Mouse (Mus musculus): ENCODE results near the gene Lrp10.

Gene Lrp10

DNA sequence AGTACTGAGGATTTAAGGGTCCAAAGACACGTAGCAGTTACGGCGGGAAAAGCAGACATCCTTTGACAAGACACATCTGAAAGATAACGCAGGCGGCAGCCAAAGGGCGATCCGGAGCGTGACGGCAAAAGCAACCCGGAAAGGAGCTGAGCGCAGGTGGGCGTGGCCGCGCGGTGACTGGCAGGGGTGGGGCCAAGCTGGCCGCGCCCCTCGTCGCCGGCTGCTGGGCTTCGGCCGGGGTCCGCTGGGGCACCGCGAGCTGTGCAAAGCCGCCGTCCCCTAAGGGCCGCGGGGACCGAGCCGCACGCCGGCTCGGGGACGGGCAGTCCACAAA, at the start of gene Lrp10:
TSS of gene Lrp10 (plus strand) at position 179 of the 334 bp plus-strand sequence.
- peak; percentile 90 to 91 for DNase-seq

DNA sequence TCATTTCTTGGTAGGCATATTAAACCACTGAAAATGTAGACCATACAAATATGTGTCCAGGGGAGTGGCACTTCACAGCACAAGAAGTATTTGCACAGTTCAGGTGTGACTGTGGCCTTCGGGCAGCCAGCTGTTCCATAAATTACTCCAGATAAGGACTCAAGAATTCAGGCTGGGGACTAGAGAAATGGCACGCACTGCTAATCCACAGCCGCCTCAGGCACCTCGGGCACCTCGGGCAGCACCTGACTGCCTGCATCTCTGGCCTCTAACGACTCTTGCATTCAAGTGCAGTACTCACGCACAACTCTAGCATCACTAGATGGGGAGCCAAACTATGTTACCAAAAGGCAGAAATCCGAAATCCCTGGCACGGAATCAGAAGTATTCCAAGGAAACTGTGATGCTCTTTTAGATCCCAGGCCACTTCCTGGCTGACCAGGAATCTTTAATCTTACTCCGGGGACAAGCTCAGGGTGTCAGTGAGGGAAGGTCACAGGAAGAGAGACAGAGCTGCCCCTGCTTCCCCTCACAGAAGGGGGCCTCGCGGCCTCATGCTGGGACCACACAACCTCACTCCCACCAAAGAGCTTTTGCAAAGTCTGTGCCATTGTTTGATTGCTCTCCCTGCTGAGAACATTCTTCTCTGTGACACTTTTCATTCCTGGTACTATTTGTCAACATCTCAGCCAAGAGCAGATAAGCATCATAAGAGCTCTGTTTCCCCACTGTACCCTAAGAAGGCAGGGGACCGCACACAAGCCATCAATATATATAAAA, 48.5 kb upstream of the Lrp10 start:
- peak; percentile 43 to 59 for DNase-seq

DNA sequence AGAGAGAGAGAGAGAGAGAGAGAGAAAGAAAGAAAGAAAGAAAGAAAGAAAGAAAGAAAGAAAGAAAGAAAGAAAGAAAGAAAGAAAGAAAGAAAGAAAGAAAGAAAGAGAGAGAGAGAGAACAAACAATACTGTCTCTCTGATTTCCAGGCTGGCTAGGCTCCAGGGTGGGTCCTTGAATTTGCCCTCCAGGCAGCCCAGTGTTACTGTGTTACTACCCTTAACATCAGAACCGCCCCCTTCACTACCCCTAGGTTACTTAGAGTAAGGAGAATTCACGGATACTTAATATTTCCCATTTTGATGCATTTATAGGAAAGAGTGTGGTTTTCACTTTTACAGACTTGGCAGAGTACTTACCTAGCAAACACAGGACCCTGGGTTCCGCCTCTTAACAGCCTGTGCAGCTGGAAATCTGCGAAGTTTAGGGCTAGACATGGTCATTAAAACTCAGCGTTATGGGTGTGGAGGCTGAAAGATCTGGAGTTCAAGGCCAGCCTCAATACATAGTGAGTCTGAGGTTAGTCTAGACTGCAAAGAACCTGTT, 47.6 kb upstream of the Lrp10 start:
- DNase-seq: no peak

DNA sequence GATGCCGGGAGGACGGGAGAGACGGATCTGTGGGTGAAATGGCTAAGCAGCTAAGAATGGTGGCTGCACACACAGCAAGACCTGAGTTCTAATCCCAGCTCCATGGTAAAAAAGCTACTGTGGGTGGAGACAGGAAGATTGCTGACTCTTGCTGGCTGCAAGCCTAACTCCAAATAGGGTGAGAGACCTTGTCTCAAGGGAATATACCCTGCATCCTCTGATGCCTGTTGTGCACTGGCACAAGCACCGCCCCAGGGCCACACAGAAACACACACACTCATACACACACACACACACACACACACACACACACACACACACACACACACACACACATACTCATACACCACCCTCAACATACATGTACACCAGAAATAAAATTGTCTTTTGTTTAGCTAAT, 47.1 kb upstream of the Lrp10 start:
- DNase-seq: no peak

DNA sequence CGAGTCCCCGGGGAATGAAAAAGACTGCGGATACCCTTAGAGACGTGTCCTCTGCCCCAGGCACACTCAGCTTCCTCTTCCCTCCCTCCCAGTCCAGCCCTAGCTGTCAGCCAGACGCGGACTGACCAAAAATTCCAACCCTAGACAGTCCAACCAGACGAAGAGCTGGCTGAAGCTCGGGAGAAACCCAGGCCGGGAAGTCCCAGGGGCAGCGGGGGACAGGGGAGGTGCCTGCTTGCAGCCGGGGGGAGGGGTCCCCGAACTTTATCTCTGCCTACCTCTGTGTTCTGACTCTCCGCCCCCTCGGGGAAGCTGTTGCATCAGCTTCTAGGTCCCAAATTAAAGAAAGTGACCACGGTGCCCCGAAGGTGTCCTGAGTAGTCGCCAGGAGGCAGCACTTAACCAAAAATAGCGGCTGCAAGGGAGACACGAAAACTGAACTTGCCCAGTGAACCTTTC, 46.3 kb upstream of the Lrp10 start, which contains the start of gene Slc7a7:
TSS of gene Slc7a7 (minus strand) at position 158 of the 459 bp plus-strand sequence.
- peak in 1 of 2 experiments; percentile 45 for DNase-seq

DNA sequence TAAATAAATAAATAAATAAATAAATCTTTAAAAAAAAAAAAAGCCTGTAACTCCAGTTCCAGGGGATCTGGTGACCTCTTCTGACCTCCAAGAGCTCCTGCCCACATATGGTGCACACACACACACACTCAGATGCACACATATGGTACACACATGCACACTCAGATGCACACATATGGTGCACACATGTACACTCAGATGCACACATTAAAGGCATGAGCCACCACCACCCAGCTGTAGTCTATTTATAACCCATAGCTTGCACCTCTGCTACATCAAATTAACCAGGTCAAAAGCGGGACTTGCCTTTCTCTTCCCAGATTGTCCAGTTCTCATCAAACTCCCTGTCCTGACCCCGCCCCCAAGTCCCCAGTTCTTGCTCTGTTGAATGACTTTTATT, 42.9 kb upstream of the Lrp10 start:
- no peak for DNase-seq

DNA sequence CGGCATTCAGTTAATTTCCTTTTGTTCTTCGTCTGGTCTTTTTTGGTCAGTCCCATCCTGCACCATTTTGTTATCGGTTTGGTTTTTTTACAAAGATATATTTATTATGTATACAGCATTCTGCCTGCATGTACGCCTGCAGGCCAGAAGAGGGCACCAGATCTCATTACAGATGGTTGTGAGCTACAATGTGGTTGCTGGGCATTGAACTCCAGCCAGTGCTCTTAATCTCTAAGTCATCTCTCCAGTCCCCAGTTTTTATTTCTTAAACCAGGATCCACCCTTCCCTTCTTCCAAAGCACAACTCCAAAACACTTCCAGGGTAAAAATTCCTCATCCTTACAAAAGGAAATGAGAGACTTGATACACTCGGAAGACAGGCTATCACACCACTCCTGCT, 40.5 kb upstream of the Lrp10 start:
- DNase-seq: no peak

DNA sequence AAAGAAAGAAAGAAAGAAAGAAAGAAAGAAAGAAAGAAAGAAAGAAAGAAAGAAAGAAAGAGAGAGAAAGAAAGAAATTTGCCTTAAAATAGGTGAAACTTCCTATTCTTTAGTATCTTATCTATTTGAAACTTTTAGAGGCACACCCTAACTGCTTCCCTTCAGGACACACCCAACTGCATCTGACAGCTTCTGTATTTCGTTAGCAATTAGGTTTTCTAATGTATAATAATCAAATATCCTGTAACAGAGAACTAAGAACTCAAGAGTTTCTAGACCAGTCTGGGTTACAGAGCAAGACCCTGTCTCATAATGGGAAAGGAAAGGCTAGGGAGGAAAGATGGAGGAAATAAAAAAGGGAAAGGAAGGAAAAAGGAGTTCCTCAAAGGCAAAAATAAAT, 39.3 kb upstream of the Lrp10 start:
- DNase-seq: no peak

DNA sequence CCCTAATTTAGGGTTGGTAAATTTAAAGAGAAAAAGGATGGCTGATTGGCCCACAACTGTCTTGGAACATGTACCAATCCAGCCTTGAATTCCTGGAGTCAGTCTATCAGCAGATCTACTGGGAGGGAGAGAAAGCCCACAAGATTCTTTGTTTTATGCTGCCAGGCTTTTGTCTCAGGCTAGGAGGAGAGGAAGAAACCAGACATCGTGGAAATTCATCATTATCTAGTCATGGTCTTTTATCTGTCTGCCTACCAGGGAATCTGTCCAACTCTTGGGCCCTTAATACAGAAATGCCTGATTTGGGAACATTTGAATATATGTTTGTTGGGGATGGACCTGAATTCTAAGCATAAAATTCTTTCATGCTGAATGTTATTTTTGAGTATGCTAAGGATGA, 38.4 kb upstream of the Lrp10 start:
- no peak for DNase-seq

DNA sequence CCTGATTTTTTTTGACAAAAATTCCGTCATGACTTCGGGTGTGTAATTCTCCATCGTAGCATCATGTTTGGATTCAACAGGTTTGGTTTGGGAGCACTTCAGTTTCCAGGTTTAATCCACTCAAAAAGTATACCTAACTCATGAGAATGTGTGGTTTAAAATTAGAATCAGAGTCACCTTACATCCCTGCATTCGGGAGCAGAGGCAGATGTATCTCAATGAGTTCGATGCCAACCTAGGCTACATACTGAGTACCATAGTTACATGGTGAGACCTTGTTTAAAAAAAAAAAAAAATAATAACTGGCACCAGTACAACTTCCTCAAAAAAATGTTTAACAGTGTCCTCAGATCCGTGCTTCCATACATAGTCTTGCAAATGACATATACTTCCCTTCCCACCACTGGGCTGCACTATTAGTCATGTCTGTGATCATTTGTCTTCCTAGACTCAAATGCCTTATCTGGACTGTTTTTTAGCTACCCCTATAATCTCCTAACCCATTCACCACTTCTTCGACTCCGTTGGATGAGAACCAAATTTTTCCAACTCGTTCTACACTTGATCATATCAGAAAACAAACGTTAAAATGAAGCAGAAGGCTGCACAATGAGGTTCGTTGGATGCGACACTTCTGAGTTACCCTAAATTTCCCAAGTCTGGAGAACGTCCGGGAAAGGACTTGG, 37.8 kb upstream of the Lrp10 start:
- DNase-seq: no peak

DNA sequence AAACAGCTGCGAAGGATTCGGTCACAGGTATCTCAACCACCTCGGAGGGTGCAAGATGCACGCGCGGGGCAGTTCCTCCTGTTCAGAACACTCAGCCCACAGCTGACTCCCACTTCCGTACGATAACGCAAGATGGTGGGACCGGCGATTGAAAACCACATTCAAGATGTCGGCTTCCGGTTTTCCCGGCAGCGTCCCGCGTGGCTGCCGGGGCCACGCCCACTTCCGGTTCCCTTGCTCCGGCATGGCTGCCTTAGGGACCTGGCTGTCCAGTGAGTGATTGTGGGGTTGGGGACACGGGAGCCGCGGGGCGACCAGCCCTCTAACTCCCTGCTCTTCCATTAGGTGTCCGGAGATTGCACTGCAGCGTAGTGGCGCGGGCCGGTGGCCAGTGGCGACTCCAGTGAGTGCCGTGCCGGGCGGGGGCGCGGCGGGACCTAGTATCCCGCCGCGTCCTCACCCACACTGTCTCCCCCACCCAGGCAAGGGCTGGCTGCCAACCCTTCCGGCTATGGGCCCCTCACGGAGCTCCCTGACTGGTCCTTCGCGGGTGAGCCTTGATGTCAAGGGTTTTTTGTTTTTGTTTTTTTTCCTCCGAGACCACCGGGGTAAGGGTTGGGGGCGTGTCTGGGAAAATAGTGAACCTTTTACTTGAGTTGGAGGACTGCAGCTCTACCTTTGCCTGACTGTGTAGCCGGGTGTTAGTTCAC, 37.1 kb upstream of the Lrp10 start, which contains the start of gene Mrpl52:
TSS of gene Mrpl52 (plus strand) at position 221 of the 710 bp plus-strand sequence.
- DNase-seq: peak; percentile 91 to 95

DNA sequence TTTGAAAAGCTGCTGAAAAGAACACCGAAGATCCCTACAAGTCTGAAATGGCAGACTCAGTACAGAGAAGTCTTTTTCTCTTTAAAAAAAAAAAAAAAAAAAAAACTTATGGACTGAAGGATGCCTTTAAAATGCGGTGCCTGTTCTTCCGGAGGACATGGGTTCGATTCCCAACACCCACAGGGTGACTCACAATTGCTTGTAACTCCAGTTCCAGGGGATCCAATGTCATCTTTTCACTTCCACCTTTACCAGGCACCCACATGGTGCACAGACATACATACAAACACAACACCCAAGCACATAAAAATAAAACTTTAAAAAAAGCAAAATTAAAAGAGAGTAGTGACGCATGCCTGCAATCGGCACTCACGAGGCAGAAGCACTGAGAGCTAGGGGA, 36.2 kb upstream of the Lrp10 start:
- DNase-seq: no peak

DNA sequence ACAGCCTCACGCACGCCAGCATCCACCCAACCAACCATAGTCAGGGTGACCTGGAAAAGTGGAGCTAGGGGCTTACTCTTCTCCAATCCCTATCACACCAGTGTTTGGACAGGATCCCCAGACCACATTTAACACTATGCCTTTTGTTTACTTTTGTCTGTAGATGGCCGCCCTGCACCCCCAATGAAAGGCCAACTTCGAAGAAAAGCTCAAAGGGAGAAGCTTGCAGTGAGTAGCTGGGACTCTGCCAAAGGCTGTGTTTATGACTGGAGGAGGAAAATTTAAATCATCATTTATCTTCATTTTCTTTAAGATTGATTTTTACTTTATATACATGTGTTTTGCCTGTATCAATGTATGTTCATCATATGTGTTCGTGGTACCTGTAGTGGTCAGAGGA, 35.5 kb upstream of the Lrp10 start:
- no peak for DNase-seq

DNA sequence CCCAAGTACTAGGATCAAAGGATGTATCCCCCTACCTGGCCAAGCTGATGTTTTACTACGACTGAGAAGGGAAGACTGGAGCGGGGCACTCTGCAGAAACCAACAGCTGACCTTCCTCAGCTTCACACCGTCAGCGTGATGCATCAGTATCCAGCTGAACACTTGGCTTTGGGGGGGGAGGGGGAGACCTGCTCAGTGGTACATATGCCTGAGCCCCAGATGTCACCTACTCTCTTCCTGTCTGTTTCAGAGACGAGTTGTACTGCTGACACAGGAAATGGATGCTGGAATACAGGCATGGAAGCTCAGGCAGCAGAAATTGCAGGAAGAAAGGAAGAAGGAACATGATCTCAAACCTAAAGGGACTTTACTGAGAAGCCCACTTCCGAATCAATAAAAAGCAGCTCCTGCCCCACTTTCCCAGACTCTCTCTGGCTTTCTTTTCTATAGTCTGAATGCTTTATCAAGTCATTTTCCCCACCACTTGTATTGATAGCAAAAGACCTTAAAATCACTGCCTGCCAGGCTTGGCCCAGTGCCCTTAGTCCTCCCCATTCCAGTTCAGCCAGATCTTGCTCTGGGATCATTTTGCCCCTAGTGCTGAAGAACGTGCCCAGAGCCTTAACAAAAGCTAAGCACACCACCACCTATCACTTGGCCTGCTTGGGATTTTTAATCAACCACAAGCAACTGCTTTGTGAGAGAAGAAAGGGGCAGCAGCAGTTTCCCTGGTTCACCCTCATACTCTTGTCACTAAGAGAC, 34.4 kb upstream of the Lrp10 start:
- no peak for DNase-seq

DNA sequence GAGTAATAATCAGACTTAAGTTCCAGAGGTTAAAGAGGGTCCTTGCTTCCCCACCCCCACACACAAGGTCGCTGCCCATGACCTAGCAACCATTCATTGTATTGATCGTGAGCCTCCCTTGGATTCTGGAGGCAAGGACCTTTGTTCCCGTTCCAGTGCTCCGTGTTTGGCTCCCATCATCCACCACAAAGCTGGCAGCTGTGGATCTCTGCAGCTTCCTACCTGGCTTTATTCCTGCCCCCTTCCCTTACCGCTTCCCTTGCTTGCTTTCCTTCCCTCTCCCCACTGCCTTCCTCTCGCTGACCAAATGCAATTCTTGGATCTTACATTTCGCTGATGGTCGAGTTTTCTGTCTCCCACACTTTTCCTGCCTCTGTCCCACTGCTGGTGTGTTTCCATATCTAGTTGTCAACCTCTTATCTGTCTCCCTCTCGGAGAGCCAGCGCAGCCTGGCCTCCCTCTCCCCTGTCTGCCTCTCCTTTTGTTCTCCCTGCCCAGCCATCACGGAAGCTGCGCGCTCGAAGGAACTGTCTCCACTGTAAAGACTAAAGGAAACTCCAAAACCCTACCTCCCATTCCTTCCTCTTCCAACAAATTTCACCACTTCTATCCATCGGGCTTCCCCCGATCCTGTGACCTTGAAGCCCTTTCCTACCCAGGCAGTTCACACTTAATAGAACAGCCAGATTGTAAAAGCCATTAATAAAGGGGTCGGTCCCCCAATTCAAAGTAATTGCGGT, 33.4 kb upstream of the Lrp10 start:
- no peak for DNase-seq

DNA sequence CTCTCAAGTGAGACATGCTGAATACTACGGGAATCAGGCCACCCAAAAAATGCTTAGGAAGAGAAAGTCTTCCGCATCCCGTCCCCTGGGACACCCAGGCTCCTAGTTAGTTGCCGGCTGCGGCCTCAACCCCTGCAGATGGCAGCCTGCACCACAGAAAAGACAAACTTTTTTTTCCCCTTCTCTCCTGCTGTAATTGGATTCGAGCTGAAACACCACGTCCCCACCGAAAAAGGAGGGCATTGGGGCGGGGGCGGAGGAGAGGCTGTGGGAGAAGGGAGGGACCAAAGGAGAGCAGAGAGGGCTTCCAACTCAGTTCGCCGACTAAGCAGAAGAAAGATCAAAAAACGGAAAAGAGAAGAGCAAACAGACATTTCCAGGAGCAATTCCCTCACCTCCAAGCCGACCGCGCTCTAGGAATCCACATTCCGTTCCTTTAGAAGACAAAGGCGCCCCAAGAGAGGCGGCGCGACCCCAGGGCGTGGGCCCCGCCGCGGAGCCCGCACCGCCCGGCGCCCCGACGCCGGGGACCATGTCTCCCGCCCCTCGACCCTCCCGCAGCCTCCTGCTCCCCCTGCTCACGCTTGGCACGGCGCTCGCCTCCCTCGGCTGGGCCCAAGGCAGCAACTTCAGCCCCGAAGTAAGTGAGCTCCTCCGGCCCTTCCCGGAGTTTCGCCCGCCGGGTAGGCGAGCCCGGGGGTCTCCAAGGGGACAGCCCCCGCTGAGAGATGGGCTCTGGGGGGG, 32.4 kb upstream of the Lrp10 start, which contains the start of gene Mmp14:
TSS of gene Mmp14 (plus strand) at position 279 of the 744 bp plus-strand sequence.
- DNase-seq: peak; percentile 67 to 79

DNA sequence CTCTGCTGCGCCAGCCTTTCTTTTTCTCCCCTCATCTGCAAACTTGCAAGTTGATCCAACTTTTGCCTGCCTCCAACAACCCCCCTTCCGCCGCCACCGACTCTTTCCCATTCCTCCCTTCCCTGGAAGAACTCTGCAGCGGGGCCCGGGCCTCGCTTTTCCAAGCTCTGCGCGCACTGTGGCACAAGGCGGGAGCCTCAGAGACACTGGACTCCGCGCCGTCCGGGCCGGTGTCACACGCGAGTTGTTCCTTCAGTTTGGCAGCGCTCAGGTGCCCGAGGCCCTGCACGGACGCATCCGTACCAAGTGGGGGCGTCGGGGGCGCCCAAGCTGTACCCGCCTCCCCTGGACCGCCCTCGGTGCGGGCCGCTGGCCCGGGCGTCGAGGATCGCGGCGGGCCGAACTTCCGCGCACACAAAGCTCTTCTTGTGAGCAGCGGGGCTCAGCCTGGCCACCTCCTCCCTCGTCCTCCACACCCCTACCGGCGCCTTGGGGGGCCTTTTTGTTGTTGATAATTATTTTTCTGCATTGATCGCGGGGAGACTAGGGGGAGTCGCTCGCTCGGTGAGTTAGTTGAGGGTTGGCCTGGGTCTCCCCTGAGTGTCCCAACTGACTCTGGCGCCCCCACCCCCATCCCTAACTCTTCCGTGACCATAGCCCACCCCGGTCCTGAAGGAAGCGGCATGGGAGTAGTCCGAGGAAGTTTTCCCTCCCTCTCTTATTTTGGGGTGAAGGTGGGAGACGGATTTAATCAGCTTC, 31.7 kb upstream of the Lrp10 start:
- peak; percentile 34 to 40 for DNase-seq

DNA sequence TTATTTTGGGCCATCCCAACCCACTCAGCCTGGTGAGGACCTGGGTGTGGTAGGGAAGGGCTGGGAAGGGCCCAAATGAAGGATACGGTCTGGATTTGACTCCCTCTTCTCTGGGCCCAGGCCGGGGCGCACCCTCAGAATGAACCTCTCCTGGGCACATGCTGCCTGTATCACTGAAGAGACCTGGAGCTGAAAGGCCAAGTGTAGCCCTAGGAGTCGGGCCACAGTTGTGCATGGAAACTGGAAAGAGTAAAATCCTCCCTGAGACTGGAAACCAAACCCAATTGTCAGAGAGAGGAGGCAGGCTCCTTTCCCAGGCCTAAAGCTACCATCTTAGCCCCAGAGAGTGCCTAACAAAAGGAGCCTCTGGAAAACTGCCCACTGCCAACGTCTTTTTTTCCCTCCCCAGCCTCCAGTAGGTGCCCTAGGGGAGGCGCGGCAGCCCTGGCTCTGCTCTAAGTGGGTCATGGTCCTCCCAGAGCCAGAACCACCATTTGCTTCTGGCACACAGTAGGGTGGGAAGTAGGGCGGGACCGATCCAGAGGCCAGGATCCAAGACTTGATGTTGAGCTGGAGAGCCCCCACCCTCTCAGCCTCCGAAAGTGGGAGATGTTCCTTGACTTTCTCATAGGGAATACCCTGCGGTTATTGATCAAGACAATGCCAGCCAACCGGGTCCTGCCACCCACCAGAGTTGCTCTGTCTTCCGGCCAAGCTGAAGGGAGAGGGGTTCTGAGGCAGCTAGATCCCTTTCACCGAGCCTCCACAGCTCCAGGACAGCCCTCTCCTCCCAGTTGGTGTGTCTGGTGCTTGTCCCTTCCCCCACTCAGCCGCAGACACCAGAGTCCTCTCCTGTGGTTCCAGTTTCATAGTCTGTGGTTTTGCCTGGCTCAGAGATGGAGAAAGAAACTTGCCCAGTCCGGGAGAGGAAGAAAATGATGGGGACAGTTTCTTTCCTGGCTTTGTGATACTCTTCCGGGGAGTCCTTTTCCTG, 30.8 kb upstream of the Lrp10 start:
- DNase-seq: peak in 1 of 2 experiments; percentile 33

Measured in lung, adult 18-20 months (tissue).